Mouse (Mus musculus) liver, embryonic 14.5 days (tissue): Measurements from ENCODE around the gene Ak2. TPM values are rescaled to one million over a fixed set of nuclear protein-coding genes. Genes with fewer than 3 reads are reported as not detected.
A peak's percentile ranks its signal among the peaks of the same experiment; 100 is the strongest.

ENCODE experiments used
- ATAC-seq: fragments of 200-750 bp; cut with Nextera tagmentation; 2 replicates; pipeline ENCODE4 v1.8.0; 2017; ENCODE audit warnings: moderate number of reproducible peaks, mild to moderate bottlenecking, moderate library complexity; ENCODE audit not compliant: insufficient read depth
- DNase-seq, 3 experiments: peaks; one replicate each; pipeline ENCODE4 v3.0.0-alpha.2; 2012 to 2013; ENCODE audit warnings: low read depth in 3 of 3, low spot score in 3 of 3
- H3K27ac ChIP-seq: fragments of 300-500 bp; sonication (generic); 2 replicates; pipeline ENCODE4 v1.5.1; 2014; ENCODE audit warnings: moderate library complexity, mild to moderate bottlenecking, control low read depth, inconsistent platforms
- H3K27me3 ChIP-seq: fragments of 300-500 bp; sonication (generic); 2 replicates; pipeline ENCODE4 v1.6.1; 2014; ENCODE audit warnings: mild to moderate bottlenecking, low read length, moderate library complexity; ENCODE audit not compliant: control insufficient read depth, insufficient read depth
- H3K36me3 ChIP-seq: fragments of 300-500 bp; sonication (generic); replicated peaks from 2 replicates; pipeline ENCODE4 v1.6.1; 2014; ENCODE audit warnings: low read depth; ENCODE audit not compliant: control insufficient read depth, insufficient read depth
- H3K4me1 ChIP-seq, 2 experiments: fragments of 200-500 bp in 1 of 2; fragments of 300-500 bp in 1 of 2; sonication (generic) in 1 of 2; replicated peaks; 2 replicates each; pipeline ENCODE4 v1.6.1; 2012 to 2014; ENCODE audit warnings: antibody characterized with exemption in 1 of 2, inconsistent platforms in 1 of 2, low read length in 1 of 2; ENCODE audit not compliant: control insufficient read depth in 2 of 2, insufficient read depth in 2 of 2
- H3K4me2 ChIP-seq: fragments of 300-500 bp; sonication (generic); 2 replicates; pipeline ENCODE4 v1.6.1; 2014; ENCODE audit warnings: low read depth, mild to moderate bottlenecking, control low read depth, moderate library complexity
- H3K4me3 ChIP-seq, 2 experiments: fragments of 200-500 bp in 1 of 2; fragments of 300-500 bp in 1 of 2; sonication (generic) in 1 of 2; 2 replicates each; pipeline ENCODE4 v1.5.1; 2012 to 2014; ENCODE audit warnings: low read depth in 2 of 2, low read length in 2 of 2, mild to moderate bottlenecking in 2 of 2, control low read depth in 1 of 2, inconsistent platforms in 1 of 2, moderate library complexity in 1 of 2; ENCODE audit not compliant: insufficient read depth in 1 of 2
- H3K9ac ChIP-seq: fragments of 300-500 bp; sonication (generic); replicated peaks from 2 replicates; pipeline ENCODE4 v1.6.1; 2014; ENCODE audit warnings: mild to moderate bottlenecking, control low read depth, moderate library complexity
- H3K9me3 ChIP-seq: fragments of 300-500 bp; sonication (generic); 2 replicates; pipeline ENCODE4 v1.6.1; 2016; ENCODE audit warnings: low read length, mixed read lengths; ENCODE audit not compliant: control insufficient read depth
- CTCF ChIP-seq: IDR thresholded peaks from 2 replicates; pipeline ENCODE4 v1.5.1; 2016; ENCODE audit warnings: antibody characterized with exemption, low read depth, control low read depth
- EP300 ChIP-seq: IDR thresholded peaks from 2 replicates; pipeline ENCODE4 v1.6.1; 2016; ENCODE audit warnings: antibody characterized with exemption, low read depth
- WGBS: fragments of 180-500 bp; shearing (Covaris S2); extraction: QIAGEN DNeasy Blood & Tissue Kit; methylation state at CpG from one replicate; pipeline ENCODE4 v1.1.7; 2014; ENCODE audit not compliant: insufficient replicate concordance; 5-methylcytosine and 5-hydroxymethylcytosine counted together
- polyA plus RNA-seq, 2 experiments: library from polyadenylated mRNA; depleted of rRNA in 1 of 2; stranded (reverse) in 1 of 2; unstranded in 1 of 2; fragments of >200 nt; fragmentation: Nextera tagmentation in 1 of 2; extraction: Ambion mirVana in 1 of 2; gene quantifications; 2 replicates each; pipeline versions ENCODE4 v1.2.1 to v1.2.3; 2012 to 2014

Gene Ak2
- polyA plus RNA-seq, 2 experiments = 68.3 to 94.0 TPM

GRCm38 (mm10) chr4:128949470-128950005 is 42.2 kb upstream of the Ak2 start:
- Histone ChIP-seq H3K27me3 (peaks cover 4% of the 10 kb centered on the region; the same call in 1 of the 2 replicates), H3K36me3 (no peaks in the 10 kb centered on the region), H3K9me3 (no peaks in the 10 kb centered on the region), H3K4me1 (peaks cover 6 to 9% of the 10 kb centered on the region in 2 experiments; a peak in 3 of 4 replicates), H3K27ac (no peak overlapping the region), H3K4me3 (no peak overlapping the region), H3K9ac (no peak overlapping the region), H3K4me2 (no peak overlapping the region)
- ATAC-seq = no peak
- 20% methylated on average over 15 of the region's 15 CpGs for WGBS
- DNase-seq = peak in 1 of 3 experiments; percentile 34
- TF ChIP-seq EP300 (no peak), CTCF (no peak)

- H3K4me2 ChIP-seq = no peak overlapping the region
- peaks cover 6 to 9% of the 10 kb centered on the region in 2 experiments; a peak in 3 of 4 replicates for H3K4me1 ChIP-seq
- H3K9me3 ChIP-seq = no peaks in the 10 kb centered on the region
- 62% methylated on average over 5 of the region's 5 CpGs for WGBS
- H3K36me3 ChIP-seq = no peaks in the 10 kb centered on the region
- no peak overlapping the region for H3K9ac ChIP-seq
- TF ChIP-seq CTCF (no peak), EP300 (no peak)
- ATAC-seq (no peak), DNase-seq (no peak)
- H3K27me3 ChIP-seq = peaks cover 4% of the 10 kb centered on the region; the same call in 1 of the 2 replicates
- H3K4me3 ChIP-seq = no peak overlapping the region
- H3K27ac ChIP-seq = no peak overlapping the region
These were observed 41.3 kb upstream of the Ak2 start for GRCm38 (mm10) chr4:128950461-128950860.

- DNase-seq (no peak), ATAC-seq (no peak)
- Histone ChIP-seq H3K4me2 (no peak overlapping the region), H3K27ac (no peak overlapping the region), H3K9ac (no peak overlapping the region), H3K27me3 (peaks cover 4% of the 10 kb centered on the region; the same call in 1 of the 2 replicates), H3K4me1 (0 out of 4 replicates have a peak, but pooled peaks cover 0 to 4% of the 10 kb centered on the region in 2 experiments), H3K4me3 (no peak overlapping the region), H3K36me3 (no peaks in the 10 kb centered on the region), H3K9me3 (no peaks in the 10 kb centered on the region)
- 64% methylated on average over 5 of the region's 5 CpGs for WGBS
- no peak for TF ChIP-seq CTCF
- TF ChIP-seq EP300 = no peak
These were observed 37.9 kb upstream of the Ak2 start for GRCm38 (mm10) chr4:128953851-128954250.

GRCm38 (mm10) chr4:128957155-128957911 is 34.4 kb upstream of the Ak2 start:
- TF ChIP-seq CTCF = peak; percentile 70
- TF ChIP-seq EP300 = no peak
- Histone ChIP-seq H3K4me3 (no peak overlapping the region), H3K4me1 (no peaks in the 10 kb centered on the region), H3K9me3 (no peaks in the 10 kb centered on the region), H3K36me3 (no peaks in the 10 kb centered on the region), H3K27ac (no peak overlapping the region), H3K27me3 (peaks cover 25% of the 10 kb centered on the region), H3K4me2 (no peak overlapping the region), H3K9ac (no peak overlapping the region)
- no peak for DNase-seq
- ATAC-seq = 0 out of 2 replicates have a peak, but pooled peaks have one; percentile 26
- WGBS = 40% methylated on average over 11 of the region's 11 CpGs

- TF ChIP-seq CTCF (no peak), EP300 (no peak)
- peaks cover 34% of the 10 kb centered on the region for H3K27me3 ChIP-seq
These were observed 33.6 kb upstream of the Ak2 start for GRCm38 (mm10) chr4:128958156-128958555.

More at GRCm38 (mm10) chr4:128958156-128958555, 33.6 kb upstream of the Ak2 start:
- no peak for DNase-seq
- Histone ChIP-seq H3K4me1 (peaks cover 0 to 5% of the 10 kb centered on the region in 2 experiments; a peak in 1 of 4 replicates), H3K9ac (no peak overlapping the region), H3K9me3 (no peaks in the 10 kb centered on the region), H3K27ac (no peak overlapping the region), H3K36me3 (no peaks in the 10 kb centered on the region), H3K4me2 (no peak overlapping the region), H3K4me3 (no peak overlapping the region)
- ATAC-seq = no peak
- 75% methylated on average over 11 of the region's 11 CpGs for WGBS
